Mouse (Mus musculus): ENCODE data around the gene Srgn. TPM values are rescaled to one million over a fixed set of nuclear protein-coding genes. Genes with fewer than 3 reads are reported as not detected.
"Not testable (repeated sequence)": the region's sequence is repeated elsewhere in the genome, so short reads cannot be mapped to it uniquely, and the experiment has no call there.

The Srgn gene
- total RNA-seq, 2 experiments from 2014 or later, result 11.2 to 17.2 TPM

- no peak for DNase-seq
These were observed 5.5 kb downstream of the Srgn start for GRCm38 (mm10) chr10:62521763-62522162.

GRCm38 (mm10) chr10:62520911-62521310 lies 6.3 kb downstream of the Srgn start:
- no peak for DNase-seq

GRCm38 (mm10) chr10:62517511-62517910 lies 9.7 kb downstream of the Srgn start:
- DNase-seq, result no peak

GRCm38 (mm10) chr10:62512855-62513254 lies 14.4 kb downstream of the Srgn start:
- DNase-seq, result no peak

GRCm38 (mm10) chr10:62511528-62511927 lies 15.7 kb downstream of the Srgn start:
- DNase-seq, result no peak

- no peak for DNase-seq
These were observed 18.1 kb downstream of the Srgn start for GRCm38 (mm10) chr10:62509032-62509656.

- peak; percentile 7 for DNase-seq
These were observed 18.8 kb downstream of the Srgn start for GRCm38 (mm10) chr10:62508459-62508858.

- peak; percentile 41 for DNase-seq
These were observed 19.5 kb downstream of the Srgn start for GRCm38 (mm10) chr10:62507591-62508308.

GRCm38 (mm10) chr10:62507071-62507470 lies 20.2 kb downstream of the Srgn start:
- DNase-seq, result no peak

- DNase-seq, result no peak
These were observed 21.2 kb downstream of the Srgn start for GRCm38 (mm10) chr10:62506019-62506556.

- DNase-seq, result no peak
These were observed 21.8 kb downstream of the Srgn start for GRCm38 (mm10) chr10:62505224-62505983.

- DNase-seq, result no peak
These were observed 23.2 kb downstream of the Srgn start for GRCm38 (mm10) chr10:62503836-62504628.

- no peak for DNase-seq
These were observed 23.9 kb downstream of the Srgn start for GRCm38 (mm10) chr10:62503353-62503752.

- DNase-seq, result no peak
These were observed 25.3 kb downstream of the Srgn start for GRCm38 (mm10) chr10:62501951-62502350.

GRCm38 (mm10) chr10:62500916-62501615 lies 26.2 kb downstream of the Srgn start:
- DNase-seq, result no peak

GRCm38 (mm10) chr10:62500088-62500915 lies 26.9 kb downstream of the Srgn start:
- DNase-seq, result peak; percentile 50

GRCm38 (mm10) chr10:62491681-62492080 lies 35.6 kb downstream of the Srgn start:
- not testable (repeated sequence) for DNase-seq

- peak; percentile 34 for DNase-seq
These were observed 39.0 kb downstream of the Srgn start for GRCm38 (mm10) chr10:62488266-62488665.

- DNase-seq, result peak; percentile 98
These were observed 40.4 kb downstream of the Srgn start, which contains the start of gene Vps26a for GRCm38 (mm10) chr10:62486618-62487415. Gene Vps26a (minus strand): TSS chr10:62486805.

Data from gastrocnemius, postnatal 10 days (tissue).